Mouse (Mus musculus): Measurements from ENCODE around the gene H2al1f.
A peak's percentile ranks its signal among the peaks of the same experiment; 100 is the strongest.
"Not testable (repeated sequence)": the region's sequence is repeated elsewhere in the genome, so short reads cannot be mapped to it uniquely, and the experiment has no call there.

H2al1f gene

GRCm38 (mm10) chrX:11314858-11315257 is at the start of gene H2al1f:
H2al1f (plus strand) TSS chrX:11315158.
- not testable (repeated sequence) for DNase-seq

- peak; percentile 21 to 28 for DNase-seq
These were observed 47.2 kb upstream of the H2al1f start for GRCm38 (mm10) chrX:11267791-11268190.

GRCm38 (mm10) chrX:11269074-11269473 is 45.9 kb upstream of the H2al1f start:
- DNase-seq: no peak

GRCm38 (mm10) chrX:11273190-11273589 is 41.8 kb upstream of the H2al1f start:
- no peak for DNase-seq

GRCm38 (mm10) chrX:11277083-11277482 is 37.9 kb upstream of the H2al1f start:
- DNase-seq: peak in 1 of 2 experiments; percentile 2

- DNase-seq: no peak
These were observed 34.2 kb upstream of the H2al1f start for GRCm38 (mm10) chrX:11280741-11281140.

GRCm38 (mm10) chrX:11288306-11288882 is 26.6 kb upstream of the H2al1f start:
- peak; percentile 7 to 13 for DNase-seq

- DNase-seq: no peak
These were observed 25.7 kb upstream of the H2al1f start for GRCm38 (mm10) chrX:11289244-11289643.

- not testable (repeated sequence) for DNase-seq
These were observed 16.0 kb upstream of the H2al1f start, which contains the start of gene H2al1a for GRCm38 (mm10) chrX:11298957-11299356. H2al1a (plus strand) TSS chrX:11299257.

GRCm38 (mm10) chrX:11302132-11302531 is 12.8 kb upstream of the H2al1f start, which contains the start of gene H2al1b:
H2al1b (plus strand) TSS chrX:11302432.
- not testable (repeated sequence) for DNase-seq

- DNase-seq: not testable (repeated sequence)
These were observed 9.6 kb upstream of the H2al1f start, which contains the start of gene H2al1c for GRCm38 (mm10) chrX:11305355-11305754. H2al1c (plus strand) TSS chrX:11305655.

GRCm38 (mm10) chrX:11308524-11308923 is 6.4 kb upstream of the H2al1f start, which contains the start of gene H2al1d:
H2al1d (plus strand) TSS chrX:11308824.
- not testable (repeated sequence) for DNase-seq

GRCm38 (mm10) chrX:11311634-11312033 is 3.3 kb upstream of the H2al1f start, which contains the start of gene H2al1e:
H2al1e (plus strand) TSS chrX:11311934.
- not testable (repeated sequence) for DNase-seq

GRCm38 (mm10) chrX:11317956-11318355 is 3.0 kb downstream of the H2al1f start, which contains the start of gene H2al1g:
H2al1g (plus strand) TSS chrX:11318256.
- DNase-seq: not testable (repeated sequence)

GRCm38 (mm10) chrX:11321192-11321591 is 6.2 kb downstream of the H2al1f start, which contains the start of gene H2al1h:
H2al1h (plus strand) TSS chrX:11321492.
- DNase-seq: not testable (repeated sequence)

- not testable (repeated sequence) for DNase-seq
These were observed 9.4 kb downstream of the H2al1f start, which contains the start of gene H2al1i for GRCm38 (mm10) chrX:11324359-11324758. H2al1i (plus strand) TSS chrX:11324659.

GRCm38 (mm10) chrX:11327522-11327921 is 12.6 kb downstream of the H2al1f start, which contains the start of gene H2al1j:
H2al1j (plus strand) TSS chrX:11327822.
- DNase-seq: not testable (repeated sequence)

- no peak for DNase-seq
These were observed 30.8 kb downstream of the H2al1f start for GRCm38 (mm10) chrX:11345762-11346161.

GRCm38 (mm10) chrX:11346756-11347155 is 31.8 kb downstream of the H2al1f start:
- no peak for DNase-seq

- no peak for DNase-seq
These were observed 45.9 kb downstream of the H2al1f start for GRCm38 (mm10) chrX:11360823-11361222.

- DNase-seq: no peak
These were observed 46.3 kb downstream of the H2al1f start for GRCm38 (mm10) chrX:11361261-11361660.

- no peak for DNase-seq
These were observed 48.9 kb downstream of the H2al1f start for GRCm38 (mm10) chrX:11363890-11364289.

All from kidney, postnatal 36 days (tissue).